Mouse (Mus musculus): ENCODE results near the gene Robo2. TPM values are rescaled to one million over a fixed set of nuclear protein-coding genes. Genes with fewer than 3 reads are reported as not detected.

The Robo2 gene
- polyA plus RNA-seq, 1 experiment, result not detected

GRCm38 (mm10) chr16:74274596-74274995, 137.0 kb downstream of the Robo2 start:
- H3K4me1 ChIP-seq (ENCODE audit: control insufficient read depth, insufficient read depth, insufficient read length, low read length), result no peaks in the 10 kb centered on the region
- no peak overlapping the region for H3K27ac ChIP-seq (replicated peaks; ENCODE audit: low read depth, low read length)
- no peak overlapping the region for H3K4me3 ChIP-seq (ENCODE audit: insufficient read depth, low read depth, low read length)

- no peak overlapping the region for H3K4me3 ChIP-seq (ENCODE audit: insufficient read depth, low read depth, low read length)
- H3K27ac ChIP-seq (replicated peaks; ENCODE audit: low read depth, low read length), result no peak overlapping the region
- H3K4me1 ChIP-seq (ENCODE audit: control insufficient read depth, insufficient read depth, insufficient read length, low read length), result no peaks in the 10 kb centered on the region
Observed at GRCm38 (mm10) chr16:74272993-74273392, 138.6 kb downstream of the Robo2 start.

GRCm38 (mm10) chr16:74258241-74258640, 153.4 kb downstream of the Robo2 start:
- H3K4me1 ChIP-seq (ENCODE audit: control insufficient read depth, insufficient read depth, insufficient read length, low read length), result no peaks in the 10 kb centered on the region
- H3K27ac ChIP-seq (replicated peaks; ENCODE audit: low read depth, low read length), result no peak overlapping the region
- H3K4me3 ChIP-seq (ENCODE audit: insufficient read depth, low read depth, low read length), result no peak overlapping the region

GRCm38 (mm10) chr16:74244452-74244851, 167.2 kb downstream of the Robo2 start:
- Histone ChIP-seq H3K4me3 (ENCODE audit: insufficient read depth, low read depth, low read length) (no peak overlapping the region), H3K27ac (replicated peaks; ENCODE audit: low read depth, low read length) (no peak overlapping the region), H3K4me1 (ENCODE audit: control insufficient read depth, insufficient read depth, insufficient read length, low read length) (no peaks in the 10 kb centered on the region)

GRCm38 (mm10) chr16:74241534-74241933, 170.1 kb downstream of the Robo2 start:
- Histone ChIP-seq H3K27ac (replicated peaks; ENCODE audit: low read depth, low read length) (no peak overlapping the region), H3K4me3 (ENCODE audit: insufficient read depth, low read depth, low read length) (no peak overlapping the region), H3K4me1 (ENCODE audit: control insufficient read depth, insufficient read depth, insufficient read length, low read length) (no peaks in the 10 kb centered on the region)

GRCm38 (mm10) chr16:74237411-74237930, 174.2 kb downstream of the Robo2 start:
- Histone ChIP-seq H3K4me1 (ENCODE audit: control insufficient read depth, insufficient read depth, insufficient read length, low read length) (0 out of 2 replicates have a peak, but pooled peaks cover 2% of the 10 kb centered on the region), H3K4me3 (ENCODE audit: insufficient read depth, low read depth, low read length) (no peak overlapping the region), H3K27ac (replicated peaks; ENCODE audit: low read depth, low read length) (no peak overlapping the region)

- H3K4me3 ChIP-seq (ENCODE audit: insufficient read depth, low read depth, low read length), result no peak overlapping the region
- 0 out of 2 replicates have a peak, but pooled peaks cover 2% of the 10 kb centered on the region for H3K4me1 ChIP-seq (ENCODE audit: control insufficient read depth, insufficient read depth, insufficient read length, low read length)
- no peak overlapping the region for H3K27ac ChIP-seq (replicated peaks; ENCODE audit: low read depth, low read length)
Observed at GRCm38 (mm10) chr16:74234393-74235059, 177.1 kb downstream of the Robo2 start.

GRCm38 (mm10) chr16:74233596-74233995, 178.0 kb downstream of the Robo2 start:
- Histone ChIP-seq H3K4me3 (ENCODE audit: insufficient read depth, low read depth, low read length) (no peak overlapping the region), H3K4me1 (ENCODE audit: control insufficient read depth, insufficient read depth, insufficient read length, low read length) (0 out of 2 replicates have a peak, but pooled peaks cover 2% of the 10 kb centered on the region), H3K27ac (replicated peaks; ENCODE audit: low read depth, low read length) (no peak overlapping the region)

- Histone ChIP-seq H3K27ac (replicated peaks; ENCODE audit: low read depth, low read length) (no peak overlapping the region), H3K4me3 (ENCODE audit: insufficient read depth, low read depth, low read length) (no peak overlapping the region), H3K4me1 (ENCODE audit: control insufficient read depth, insufficient read depth, insufficient read length, low read length) (no peaks in the 10 kb centered on the region)
Observed at GRCm38 (mm10) chr16:74227285-74227684, 184.3 kb downstream of the Robo2 start.

GRCm38 (mm10) chr16:74225423-74226272, 186.0 kb downstream of the Robo2 start:
- H3K4me3 ChIP-seq (ENCODE audit: insufficient read depth, low read depth, low read length), result no peak overlapping the region
- H3K4me1 ChIP-seq (ENCODE audit: control insufficient read depth, insufficient read depth, insufficient read length, low read length), result no peaks in the 10 kb centered on the region
- no peak overlapping the region for H3K27ac ChIP-seq (replicated peaks; ENCODE audit: low read depth, low read length)

- Histone ChIP-seq H3K4me1 (ENCODE audit: control insufficient read depth, insufficient read depth, insufficient read length, low read length) (no peaks in the 10 kb centered on the region), H3K27ac (replicated peaks; ENCODE audit: low read depth, low read length) (no peak overlapping the region), H3K4me3 (ENCODE audit: insufficient read depth, low read depth, low read length) (no peak overlapping the region)
Observed at GRCm38 (mm10) chr16:74222501-74222900, 189.1 kb downstream of the Robo2 start.

- H3K4me3 ChIP-seq (ENCODE audit: insufficient read depth, low read depth, low read length), result no peak overlapping the region
- H3K4me1 ChIP-seq (ENCODE audit: control insufficient read depth, insufficient read depth, insufficient read length, low read length), result no peaks in the 10 kb centered on the region
- H3K27ac ChIP-seq (replicated peaks; ENCODE audit: low read depth, low read length), result no peak overlapping the region
Observed at GRCm38 (mm10) chr16:74216879-74217415, 194.7 kb downstream of the Robo2 start.

- no peak overlapping the region for H3K27ac ChIP-seq (replicated peaks; ENCODE audit: low read depth, low read length)
- no peaks in the 10 kb centered on the region for H3K4me1 ChIP-seq (ENCODE audit: control insufficient read depth, insufficient read depth, insufficient read length, low read length)
- no peak overlapping the region for H3K4me3 ChIP-seq (ENCODE audit: insufficient read depth, low read depth, low read length)
Observed at GRCm38 (mm10) chr16:74215791-74216190, 195.8 kb downstream of the Robo2 start.

GRCm38 (mm10) chr16:74200705-74201104, 210.9 kb downstream of the Robo2 start:
- no peak overlapping the region for H3K4me3 ChIP-seq (ENCODE audit: insufficient read depth, low read depth, low read length)
- no peak overlapping the region for H3K27ac ChIP-seq (replicated peaks; ENCODE audit: low read depth, low read length)
- H3K4me1 ChIP-seq (ENCODE audit: control insufficient read depth, insufficient read depth, insufficient read length, low read length), result no peaks in the 10 kb centered on the region

- Histone ChIP-seq H3K27ac (replicated peaks; ENCODE audit: low read depth, low read length) (no peak overlapping the region), H3K4me1 (ENCODE audit: control insufficient read depth, insufficient read depth, insufficient read length, low read length) (no peaks in the 10 kb centered on the region), H3K4me3 (ENCODE audit: insufficient read depth, low read depth, low read length) (no peak overlapping the region)
Observed at GRCm38 (mm10) chr16:74200024-74200703, 211.5 kb downstream of the Robo2 start.
